Mouse (Mus musculus) kidney, postnatal 14 days (tissue): ENCODE measurements around the gene Gm8108.
"Not testable (repeated sequence)": the region's sequence is repeated elsewhere in the genome, so short reads cannot be mapped to it uniquely, and the experiment has no call there.

ENCODE experiments used
- DNase-seq: peaks from one replicate; pipeline ENCODE4 v3.0.0; 2022; ENCODE audit warnings: mixed read lengths

Gene Gm8108

GRCm38 (mm10) chr14:4110426-4110825 is at the start of gene Gm8108:
Gm8108 (plus strand) TSS chr14:4110526.
- DNase-seq = peak; percentile 12

DNA sequence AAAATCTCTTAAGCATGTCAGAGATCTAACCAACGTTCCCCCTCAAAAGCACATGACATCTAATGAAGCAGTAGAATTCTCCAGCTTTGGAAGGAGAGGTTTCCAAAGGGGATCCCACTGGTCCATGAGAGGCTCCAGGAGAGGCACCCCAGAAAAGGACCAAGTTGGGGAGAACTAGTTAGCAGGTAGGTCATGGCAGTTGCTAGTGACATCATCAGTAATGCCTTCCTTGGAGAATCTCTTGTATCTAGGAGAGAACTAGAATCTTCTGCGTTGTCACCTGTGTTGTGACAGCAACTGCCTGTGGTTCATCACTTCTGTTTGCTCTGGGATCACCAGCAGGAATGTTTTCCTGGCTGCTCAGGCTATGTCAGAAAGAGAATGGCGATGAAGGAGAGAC is 26.5 kb upstream of the Gm8108 start, which contains the start of gene Gm3115:
Gene Gm3115, plus strand, starts transcription at position 301 of the 400 bp plus-strand sequence.
- not testable (repeated sequence) for DNase-seq

- not testable (repeated sequence) for DNase-seq
These were observed 31.3 kb downstream of the Gm8108 start for GRCm38 (mm10) chr14:4141646-4142045.

DNA sequence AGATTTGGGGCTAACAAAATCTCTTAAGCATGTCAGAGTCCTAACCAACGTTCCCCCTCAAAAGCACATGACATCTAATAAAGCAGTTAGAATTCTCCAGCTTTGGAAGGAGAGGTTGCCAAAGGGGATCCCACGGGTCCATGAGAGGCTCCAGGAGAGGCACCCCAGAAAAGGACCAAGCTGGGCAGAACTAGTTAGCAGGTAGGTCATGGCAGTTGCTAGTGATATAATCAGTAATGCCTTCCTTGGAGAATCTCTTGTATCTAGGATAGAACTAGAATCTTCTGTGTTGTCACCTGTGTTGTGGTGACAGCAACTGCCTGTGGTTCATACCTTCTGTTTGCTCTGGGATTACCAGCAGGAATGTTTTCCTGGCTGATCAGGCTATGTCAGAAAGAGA is 54.4 kb downstream of the Gm8108 start, which contains the start of gene Gm3127:
Gene Gm3127, plus strand, starts transcription at position 301 of the 400 bp plus-strand sequence.
- not testable (repeated sequence) for DNase-seq

DNA sequence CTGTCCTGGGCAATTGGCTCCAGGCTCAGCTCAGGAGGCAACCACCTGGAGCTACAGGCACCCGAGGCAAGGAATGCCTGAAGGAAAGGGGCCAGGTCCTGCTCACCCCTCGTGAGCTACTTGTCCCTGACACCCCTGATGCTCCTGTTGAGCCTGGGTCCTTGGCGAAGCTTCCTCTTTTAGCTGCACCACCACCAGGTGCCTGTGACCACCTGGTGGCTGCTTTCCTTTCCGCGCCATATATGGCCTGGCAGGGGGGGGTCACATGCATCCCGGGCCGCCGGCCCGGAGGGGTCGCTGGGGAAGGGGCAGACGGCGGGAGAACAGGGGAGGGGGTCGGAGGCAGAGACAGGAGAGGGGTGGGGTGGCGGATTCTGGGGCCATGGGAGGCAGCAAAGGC is 71.7 kb downstream of the Gm8108 start:
- DNase-seq = not testable (repeated sequence)
